Mouse (Mus musculus): ENCODE results near the gene Rnf103. TPM values are rescaled to one million over a fixed set of nuclear protein-coding genes. Genes with fewer than 3 reads are reported as not detected.

The Rnf103 gene
- polyA plus RNA-seq, 3 experiments from 2014 or later = 3.6 to 6.5 (median 6.3) TPM

- no peak for ATAC-seq
These were observed 679 bp upstream of the Rnf103 start for GRCm38 (mm10) chr6:71492756-71493674.

- ATAC-seq = peak; percentile 20
These were observed 787 bp downstream of the Rnf103 start for GRCm38 (mm10) chr6:71494341-71495020.

GRCm38 (mm10) chr6:71500575-71500974 is 6.9 kb downstream of the Rnf103 start:
- peak; percentile 75 for ATAC-seq

GRCm38 (mm10) chr6:71503001-71503400 is 9.3 kb downstream of the Rnf103 start:
- no peak for ATAC-seq

GRCm38 (mm10) chr6:71503670-71504069 is 10.0 kb downstream of the Rnf103 start:
- no peak for ATAC-seq

GRCm38 (mm10) chr6:71504091-71504490 is 10.4 kb downstream of the Rnf103 start:
- ATAC-seq = no peak

GRCm38 (mm10) chr6:71505671-71506070 is 12.0 kb downstream of the Rnf103 start:
- no peak for ATAC-seq

GRCm38 (mm10) chr6:71519476-71519875 is 25.8 kb downstream of the Rnf103 start:
- no peak for ATAC-seq

- ATAC-seq = no peak
These were observed 31.9 kb downstream of the Rnf103 start for GRCm38 (mm10) chr6:71525556-71525955.

GRCm38 (mm10) chr6:71527056-71527455 is 33.4 kb downstream of the Rnf103 start:
- ATAC-seq = no peak

GRCm38 (mm10) chr6:71527826-71528225 is 34.1 kb downstream of the Rnf103 start:
- no peak for ATAC-seq

GRCm38 (mm10) chr6:71530176-71530575 is 36.5 kb downstream of the Rnf103 start:
- ATAC-seq = no peak

- no peak for ATAC-seq
These were observed 43.6 kb downstream of the Rnf103 start for GRCm38 (mm10) chr6:71537286-71537685.

- ATAC-seq = peak; percentile 90
These were observed 50.2 kb downstream of the Rnf103 start, which contains the start of gene Chmp3 for GRCm38 (mm10) chr6:71543686-71544499. Gene Chmp3, plus strand, starts transcription at chr6:71543797.

GRCm38 (mm10) chr6:71555507-71555951 is 61.8 kb downstream of the Rnf103 start:
- no peak for ATAC-seq

GRCm38 (mm10) chr6:71556826-71557225 is 63.1 kb downstream of the Rnf103 start:
- ATAC-seq = no peak

Other genes starting within 250 kb of the Rnf103 start
- 10 to 100 TPM; 93.2 to 96.1 (median 94.8) TPM for gene Krcc1, start 222.2 kb upstream of the Rnf103 start, polyA plus RNA-seq (2017; shearing (Covaris generic))
- gene Smyd1, start 171.7 kb upstream of the Rnf103 start, polyA plus RNA-seq (2017; shearing (Covaris generic)) = under 1 TPM in 1 of 3 experiments, not detected in 2; 0.20 TPM
- 10 to 100 TPM; 14.4 to 15.4 (median 15.0) TPM for gene Cd8b1, start 171.1 kb upstream of the Rnf103 start, polyA plus RNA-seq (2017; shearing (Covaris generic))
- gene Cd8a, start 120.5 kb upstream of the Rnf103 start, polyA plus RNA-seq (2017; shearing (Covaris generic)) = 1 to 10 TPM in 2 of 3 experiments, under 1 TPM in 1; 0.73 to 3.4 (median 1.2) TPM
- 10 to 100 TPM; 12.3 to 17.7 (median 13.4) TPM for gene Rmnd5a, start 53.3 kb upstream of the Rnf103 start, polyA plus RNA-seq (2017; shearing (Covaris generic))
- gene Chmp3, start 49.9 kb downstream of the Rnf103 start, polyA plus RNA-seq (2017; shearing (Covaris generic)) = 100 to 1,000 TPM in 1 of 3 experiments, 10 to 100 TPM in 2; 61.2 to 119 (median 95.4) TPM
- 10 to 100 TPM; 43.1 to 68.4 (median 46.4) TPM for gene Kdm3a, start 139.1 kb downstream of the Rnf103 start, polyA plus RNA-seq (2017; shearing (Covaris generic))
- under 1 TPM in 2 of 3 experiments, not detected in 1; 0.55 to 0.59 TPM for gene Reep1, start 213.7 kb downstream of the Rnf103 start, polyA plus RNA-seq (2017; shearing (Covaris generic))